Mouse (Mus musculus) megakaryocyte progenitor cell, adult 5-6 weeks (primary cell): ENCODE results near the gene Ifi211. TPM values are rescaled to one million over a fixed set of nuclear protein-coding genes. Genes with fewer than 3 reads are reported as not detected.
"Not testable (repeated sequence)": the region's sequence is repeated elsewhere in the genome, so short reads cannot be mapped to it uniquely, and the experiment has no call there.

ENCODE experiments used
- ATAC-seq: replicated peaks from 2 replicates; pipeline ENCODE4 v1.8.0; 2016; ENCODE audit warnings: mild to moderate bottlenecking, moderate TSS enrichment, inconsistent platforms; ENCODE audit not compliant: poor library complexity
- total RNA-seq, 2 experiments: library from RNA; stranded (forward) in 1 of 2; stranded (reverse) in 1 of 2; fragments of 157-497, 149-512 nt in 1 of 2; fragments of 200-1000 nt in 1 of 2; gene quantifications; 2 replicates each; pipeline versions ENCODE4 v1.2.3 to v1.2.4; 2015 to 2017

The Ifi211 gene
- total RNA-seq (2015) (6.8 and 13.6 TPM in 2 replicates), total RNA-seq (2017) (13.6 and 14.5 TPM in 2 replicates)

DNA sequence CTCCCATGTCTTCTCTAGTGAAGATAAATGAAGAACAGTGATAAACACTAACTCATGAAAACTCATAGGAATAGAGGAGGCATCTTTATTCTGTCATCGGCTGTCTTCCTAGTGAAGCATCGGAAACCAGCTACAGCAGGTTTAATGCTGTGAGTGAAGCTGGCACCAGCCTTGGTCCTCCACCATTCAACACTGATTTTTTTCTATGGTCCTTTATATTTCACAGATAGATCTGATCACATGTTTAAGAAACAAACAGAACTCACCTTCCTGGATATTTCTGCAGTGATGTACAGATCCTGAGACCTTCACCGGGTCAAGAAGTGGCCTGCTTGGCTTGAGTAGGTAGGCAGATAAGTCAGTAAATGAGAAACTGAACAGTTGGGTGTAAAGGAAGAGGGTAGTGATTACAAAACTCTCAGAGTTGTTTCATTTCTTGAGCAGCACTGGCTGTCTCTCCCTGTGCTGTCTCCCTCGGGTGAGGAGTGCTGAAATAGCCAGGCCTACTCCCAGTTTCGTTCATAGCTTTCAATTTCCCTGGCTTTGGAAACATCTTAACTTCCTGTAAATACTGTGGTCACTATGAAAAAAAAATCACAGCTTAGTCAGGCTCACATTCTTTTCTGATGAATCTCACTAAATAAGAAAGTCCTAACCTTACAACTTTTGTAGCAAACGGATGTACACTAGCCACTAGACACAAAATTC, at the start of gene Ifi211:
Gene Ifi211, minus strand, starts transcription at position 499 of the 708 bp plus-strand sequence.
- ATAC-seq, result peak; percentile 88

DNA sequence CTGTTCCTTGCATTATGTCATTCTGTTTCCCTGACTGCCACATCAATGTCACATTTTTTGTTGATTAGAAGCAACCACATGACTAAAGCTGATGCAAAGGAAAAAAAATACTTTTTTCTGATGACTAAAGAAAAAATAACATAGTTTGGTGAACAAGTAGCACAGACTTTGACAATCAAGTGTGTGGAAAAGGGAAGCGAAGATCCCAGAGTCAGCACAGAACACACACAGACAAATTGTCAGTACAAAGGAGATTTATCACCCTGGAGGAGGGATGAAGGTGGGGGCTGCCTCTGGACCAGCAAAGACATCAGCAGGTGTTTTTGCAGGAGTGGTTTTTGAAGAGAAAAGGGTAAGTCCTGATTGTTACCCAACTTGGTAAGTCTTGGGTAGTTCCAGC, 48.6 kb upstream of the Ifi211 start:
- not testable (repeated sequence) for ATAC-seq

DNA sequence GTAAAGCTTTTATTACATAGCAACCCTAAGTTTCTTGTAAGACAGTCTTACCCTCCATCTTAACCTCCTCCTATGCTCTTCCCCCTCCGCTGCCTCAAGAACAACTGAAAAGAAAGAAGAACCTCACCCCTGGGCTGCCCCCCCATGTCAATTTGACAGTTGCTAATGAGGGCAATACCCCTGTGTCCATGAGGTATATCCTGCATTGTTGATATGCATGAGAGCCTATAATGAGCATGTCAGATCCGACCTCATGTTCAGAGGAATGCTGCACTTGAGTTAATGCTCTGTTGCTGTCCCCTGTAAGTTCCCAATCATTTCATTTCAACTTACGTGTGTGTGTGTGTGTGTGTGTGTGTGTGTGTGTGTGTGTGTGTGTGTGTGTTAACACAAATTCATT, 47.2 kb upstream of the Ifi211 start:
- not testable (repeated sequence) for ATAC-seq

DNA sequence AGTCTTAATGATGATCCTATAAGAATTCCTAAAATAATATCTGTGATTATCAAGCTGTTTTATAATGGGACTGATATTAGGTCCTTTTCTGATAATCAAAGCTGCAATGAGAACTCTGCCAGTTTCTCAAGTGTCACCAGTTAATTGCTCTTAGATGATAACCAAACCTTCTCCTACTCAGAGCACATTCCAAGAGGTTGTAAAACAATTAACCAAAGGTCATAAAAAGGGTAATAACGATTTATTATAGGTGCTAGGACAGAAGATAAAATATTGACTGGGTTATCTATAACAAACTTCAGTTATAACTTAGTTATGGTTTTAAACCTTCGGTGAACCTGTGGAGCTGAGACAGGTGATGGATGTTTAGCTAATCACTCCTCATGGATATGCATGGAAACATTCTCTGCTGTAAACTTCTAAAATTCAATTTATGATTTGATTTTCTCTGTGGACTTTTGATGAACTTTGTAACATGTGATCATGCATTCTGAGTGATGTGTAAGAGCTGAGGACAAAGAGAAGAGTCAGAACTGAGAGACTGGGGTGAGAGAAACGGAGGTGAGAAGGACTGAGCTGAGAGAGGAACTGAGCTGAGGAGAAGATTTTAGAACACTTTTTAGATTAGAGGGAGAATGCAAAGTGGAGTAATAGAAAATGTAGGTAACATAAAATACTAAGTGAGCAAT, 43.1 kb upstream of the Ifi211 start:
- not testable (repeated sequence) for ATAC-seq

DNA sequence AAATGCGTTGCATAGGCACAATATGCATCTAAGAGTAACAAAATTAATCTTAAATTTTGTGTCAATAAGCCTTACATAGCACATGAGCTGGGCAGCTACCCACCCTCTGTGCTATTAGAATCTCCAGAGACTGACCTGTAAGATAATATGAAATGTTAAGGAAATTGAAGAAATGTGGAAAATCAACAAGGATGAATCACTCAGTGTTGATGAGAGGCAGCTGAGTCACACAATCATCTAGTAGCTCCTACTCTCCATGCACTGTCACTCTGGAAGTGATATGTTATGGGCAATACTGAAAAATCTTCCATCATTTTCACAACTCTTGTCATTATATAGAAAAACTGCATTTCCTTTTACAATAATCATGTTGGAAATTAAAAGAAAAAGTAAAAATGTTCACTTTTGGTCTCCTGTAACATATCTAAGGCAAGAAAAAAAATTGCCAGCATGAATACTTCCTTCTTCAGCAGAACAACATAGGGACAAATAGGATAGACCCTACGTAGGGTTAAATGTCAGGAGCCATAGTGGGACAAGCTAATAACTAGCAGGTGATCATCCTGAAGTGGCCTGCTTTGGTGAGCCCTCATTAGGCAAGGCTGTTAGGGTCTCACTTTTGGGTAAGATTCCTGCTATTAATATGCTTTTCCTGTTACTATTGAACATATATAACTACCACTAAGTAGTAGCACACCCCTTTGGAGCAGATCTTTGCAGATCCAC, 42.4 kb upstream of the Ifi211 start:
- no peak for ATAC-seq

DNA sequence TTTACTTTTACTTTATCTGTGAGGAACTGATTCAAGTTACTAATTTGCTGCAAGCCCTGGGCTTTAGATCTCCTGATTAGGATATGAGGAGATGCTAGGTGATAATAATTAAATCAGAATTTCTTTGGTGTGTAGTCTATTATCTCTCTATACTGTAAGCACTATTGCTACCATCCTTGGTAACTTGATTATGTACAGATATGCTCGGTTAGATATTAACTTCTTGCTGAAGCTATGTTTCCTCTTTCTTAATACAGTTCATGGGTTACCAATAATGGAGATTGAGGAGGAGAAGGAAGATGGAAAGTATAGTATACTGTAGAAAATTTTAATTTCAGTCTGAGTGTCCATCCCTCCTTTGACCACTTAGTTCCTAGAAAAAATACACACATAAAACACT, 40.7 kb upstream of the Ifi211 start:
- ATAC-seq, result no peak

DNA sequence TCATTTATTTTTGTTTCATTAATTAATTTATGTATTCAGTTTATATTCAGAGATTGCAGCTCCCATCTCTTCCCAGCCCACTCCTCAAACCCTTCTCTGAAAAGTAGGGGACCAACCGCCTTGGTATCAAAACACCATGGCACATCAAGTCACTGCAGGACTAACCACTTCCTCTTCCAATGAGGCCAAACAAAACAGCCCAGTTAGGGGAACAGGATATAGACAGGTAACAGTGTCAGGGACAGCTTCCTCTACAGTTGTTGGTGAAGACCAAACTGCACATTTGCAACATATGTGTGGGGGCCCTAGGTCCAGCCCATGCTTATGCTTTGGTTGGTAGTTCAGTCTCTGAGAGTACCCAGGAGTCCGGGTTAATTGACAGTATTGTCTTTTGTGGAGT, 36.2 kb upstream of the Ifi211 start:
- peak; percentile 99 for ATAC-seq

DNA sequence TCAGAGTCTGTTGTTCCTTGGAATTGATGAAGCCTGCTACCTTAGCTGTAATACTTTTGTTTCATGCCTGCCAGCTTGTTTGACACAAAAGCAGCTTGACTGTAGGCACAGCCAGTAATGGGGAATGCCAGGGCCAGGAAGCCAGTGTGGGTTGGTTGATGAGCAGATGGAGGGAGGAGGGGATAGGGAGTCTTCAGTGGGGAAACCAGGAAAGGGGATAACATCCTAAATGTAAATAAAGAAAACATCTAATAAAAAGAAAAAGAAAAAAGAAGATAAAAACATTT, 29.9 kb upstream of the Ifi211 start:
- not testable (repeated sequence) for ATAC-seq

DNA sequence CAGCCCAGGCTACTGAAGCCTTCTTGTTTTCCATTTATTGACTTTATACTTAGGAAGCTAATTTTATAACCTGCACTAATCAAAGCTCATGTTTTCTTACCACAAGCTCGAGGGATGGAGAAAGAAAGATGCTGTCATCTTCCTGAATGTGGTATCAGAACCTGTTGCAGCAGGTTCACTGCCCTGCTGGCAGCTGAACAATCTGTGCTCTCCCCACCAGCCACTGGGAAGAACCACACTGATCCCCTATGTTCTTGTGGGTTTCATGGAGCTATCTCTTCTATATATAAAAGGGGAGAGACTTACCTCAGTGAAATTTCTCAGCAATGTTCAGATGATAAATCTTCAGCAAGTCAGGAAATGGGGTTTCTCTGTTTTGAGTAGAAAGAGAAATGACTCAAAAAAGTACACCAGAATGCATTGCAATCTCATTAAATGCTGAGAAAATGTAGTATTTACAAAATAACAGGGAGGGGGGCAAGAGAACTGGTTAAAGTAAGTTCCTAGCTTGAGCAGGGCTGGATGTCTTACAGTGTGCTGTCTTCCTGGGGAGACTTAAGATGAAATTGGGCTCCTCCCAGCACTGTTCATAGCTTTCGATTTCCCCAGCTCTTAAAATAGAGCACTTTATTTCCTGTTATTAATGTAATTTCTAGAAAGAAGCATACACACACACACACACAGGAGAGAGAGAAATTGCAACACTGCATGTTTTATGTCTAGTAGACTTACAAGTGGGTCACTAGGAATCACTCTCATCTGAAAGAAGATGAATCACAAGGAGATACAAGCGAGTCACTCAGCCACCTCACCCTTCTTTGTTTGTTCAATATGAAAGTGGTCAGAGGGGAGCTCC, 29.3 kb upstream of the Ifi211 start, which contains the start of the genes Mndal and Ifi203:
Gene Mndal, minus strand, starts transcription at position 568 of the 856 bp plus-strand sequence.
Gene Ifi203, minus strand, starts transcription at position 749 of the 856 bp plus-strand sequence.
- peak; percentile 56 for ATAC-seq

DNA sequence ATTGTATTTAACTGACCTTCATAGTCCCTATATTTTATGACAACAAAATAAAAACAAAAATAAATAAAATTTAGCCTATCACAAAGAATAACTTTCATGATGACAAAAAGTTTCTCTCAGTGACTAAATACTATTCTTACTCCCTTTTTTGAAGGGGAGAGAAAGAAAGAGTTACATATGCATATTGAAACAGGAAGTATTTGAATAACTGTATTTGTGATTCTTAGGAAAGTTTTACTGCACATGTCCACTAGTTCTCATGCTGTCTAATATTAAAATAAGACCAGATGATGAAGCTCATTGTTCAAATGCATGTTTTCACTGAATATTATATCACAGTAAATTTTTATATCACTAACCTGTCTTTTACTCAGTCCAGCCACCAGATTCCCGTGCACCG, 28.7 kb upstream of the Ifi211 start:
- peak; percentile 42 for ATAC-seq

DNA sequence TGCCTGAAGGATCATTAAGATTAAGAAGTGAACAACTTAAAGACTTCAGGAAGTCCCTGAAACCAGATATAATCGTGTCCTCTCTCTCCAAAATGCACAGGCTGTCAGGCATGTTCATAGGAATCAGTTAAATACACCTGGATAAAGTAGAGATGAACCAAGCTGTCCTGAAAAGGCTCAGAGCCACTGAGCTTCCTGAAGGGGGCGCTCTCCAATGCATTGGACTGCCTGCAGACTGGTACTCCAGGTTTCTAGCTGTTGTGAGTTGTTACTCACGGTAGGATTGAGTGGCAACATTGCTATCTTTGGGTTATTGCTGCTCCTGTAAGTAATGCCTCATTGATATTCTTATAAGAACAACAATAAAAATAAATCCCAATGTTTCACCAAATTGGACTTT, 6.4 kb upstream of the Ifi211 start:
- peak; percentile 55; the same call in 1 of the 2 replicates for ATAC-seq

DNA sequence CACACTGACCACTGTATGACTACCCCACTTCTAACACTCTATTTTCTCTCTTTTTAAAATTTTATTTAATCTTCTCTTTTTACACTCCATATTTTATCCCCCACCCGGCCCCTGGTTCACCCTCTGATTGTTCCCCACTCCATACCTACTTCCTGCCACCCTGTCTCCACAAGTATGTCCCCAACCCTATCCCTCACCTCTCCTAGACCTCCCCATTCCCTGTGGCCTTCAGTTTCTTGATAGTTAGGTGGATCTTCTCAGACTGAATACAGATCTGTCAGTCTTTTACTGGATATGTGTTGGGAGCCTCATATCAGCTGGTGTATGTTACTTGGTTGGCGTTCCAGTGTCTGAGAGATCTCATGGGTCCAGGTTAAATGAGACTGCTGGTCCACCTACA, 1.7 kb upstream of the Ifi211 start:
- no peak for ATAC-seq

DNA sequence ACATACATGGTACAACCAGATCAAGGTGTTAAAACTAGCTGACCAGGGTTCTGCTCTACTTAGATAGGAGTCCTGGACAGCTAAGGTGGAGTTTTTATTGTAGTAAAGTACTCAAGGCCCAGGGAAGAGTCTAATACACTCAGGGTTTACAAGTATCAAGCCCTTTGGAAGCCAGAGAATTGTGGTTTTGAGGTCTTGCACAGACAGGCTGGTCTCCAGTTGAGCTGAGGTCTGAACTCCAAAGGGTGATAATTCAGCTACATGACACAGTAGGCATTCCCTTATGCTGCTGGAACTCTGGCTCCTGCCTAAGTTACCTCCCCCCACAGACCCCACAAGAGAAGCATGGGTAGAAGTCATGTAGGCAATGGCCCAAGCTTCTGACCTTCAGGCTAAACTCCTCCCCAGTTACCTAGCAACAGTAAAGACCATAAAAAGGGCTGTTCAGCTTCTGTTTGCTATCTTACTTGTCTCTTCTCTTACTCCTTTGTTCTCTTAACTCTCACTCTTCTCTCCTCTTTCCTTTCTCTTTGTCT, 478 bp upstream of the Ifi211 start:
- peak; percentile 17 for ATAC-seq

DNA sequence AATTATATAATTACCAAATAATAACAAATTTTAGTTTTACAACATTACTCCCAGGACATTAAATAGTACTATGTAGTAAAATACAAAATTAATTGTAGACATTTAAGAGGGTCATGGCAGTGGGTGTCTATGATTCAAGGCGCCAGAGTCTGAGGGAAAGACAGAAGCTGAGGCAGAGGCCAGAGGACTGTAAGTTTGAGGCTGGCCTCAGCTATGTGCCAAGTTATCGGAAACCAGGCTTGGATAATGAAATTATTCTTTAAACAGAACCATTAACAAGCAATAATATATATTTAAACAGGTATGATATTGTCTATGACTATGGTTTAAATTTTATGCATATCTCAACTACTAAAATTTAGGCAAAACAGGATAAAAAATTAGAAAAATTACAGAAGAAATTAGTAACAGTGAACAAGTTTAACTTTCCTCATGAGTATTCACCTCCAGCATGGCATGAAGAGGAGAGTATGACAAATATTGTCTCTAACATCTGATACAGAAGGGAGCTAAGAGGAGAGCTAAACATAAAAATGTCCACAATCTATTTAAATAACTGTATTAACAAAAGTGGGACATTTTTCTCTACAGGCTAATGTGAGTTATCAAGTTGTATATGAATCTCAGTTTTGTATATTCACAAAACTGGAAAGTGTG, 910 bp downstream of the Ifi211 start:
- ATAC-seq, result no peak

DNA sequence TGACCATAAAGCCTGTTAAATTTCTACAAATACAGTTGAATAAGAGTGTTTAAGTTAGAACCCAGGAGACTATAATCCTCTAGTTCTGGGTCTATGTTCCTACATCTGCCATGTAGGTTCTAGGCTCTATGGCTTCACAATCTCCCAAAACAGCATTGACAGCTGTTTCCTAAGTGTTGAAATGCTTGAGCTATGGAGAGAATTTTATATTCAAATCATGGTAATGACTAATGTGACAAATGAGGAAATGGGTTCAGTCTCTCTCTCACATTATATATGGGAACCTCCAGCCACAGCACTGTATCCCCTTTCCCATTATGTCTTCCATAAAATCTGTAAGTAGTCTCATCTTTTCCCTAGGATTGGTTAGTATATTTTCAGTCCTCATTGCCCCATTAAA, 4.5 kb downstream of the Ifi211 start:
- peak; percentile 60 for ATAC-seq

DNA sequence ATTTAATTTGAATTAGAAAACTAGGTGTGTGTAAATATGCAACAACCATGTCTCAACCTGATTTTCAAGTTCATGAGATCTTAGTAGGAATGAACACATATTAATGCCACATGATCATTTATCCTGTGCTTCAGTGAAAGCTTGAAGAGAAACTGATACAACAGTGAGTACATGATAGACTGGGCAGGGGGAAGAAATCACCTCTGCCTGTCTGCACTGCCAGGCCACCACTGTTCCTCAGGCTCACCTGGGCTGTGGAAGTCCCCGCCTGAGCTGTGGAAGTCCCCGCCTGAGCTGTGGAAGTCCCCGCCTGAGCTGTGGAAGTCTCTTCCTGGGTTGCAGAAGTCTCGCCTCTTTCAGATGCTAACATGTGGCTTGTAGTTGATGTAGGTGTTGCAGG, 7.0 kb downstream of the Ifi211 start:
- not testable (repeated sequence) for ATAC-seq

DNA sequence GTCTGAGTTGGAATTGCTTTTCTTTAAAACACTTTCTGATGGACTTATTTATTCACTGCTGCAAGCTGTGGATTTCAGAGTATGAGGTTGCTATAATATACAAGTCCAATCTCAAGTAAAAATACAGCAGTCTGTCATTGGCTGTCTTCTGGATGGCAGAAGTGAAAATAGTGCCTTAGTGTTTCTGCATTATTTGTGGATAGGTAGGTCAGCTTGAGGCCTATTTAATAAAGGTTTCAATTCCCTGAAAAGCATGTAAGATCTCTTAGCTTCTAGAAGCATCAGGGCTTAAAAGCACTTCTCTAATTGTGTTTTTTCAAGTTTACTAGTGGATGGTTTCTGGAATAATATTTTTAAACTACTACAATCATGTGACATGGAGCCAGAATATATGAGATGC, 23.1 kb downstream of the Ifi211 start:
- ATAC-seq, result peak; percentile 33; the same call in 1 of the 2 replicates

DNA sequence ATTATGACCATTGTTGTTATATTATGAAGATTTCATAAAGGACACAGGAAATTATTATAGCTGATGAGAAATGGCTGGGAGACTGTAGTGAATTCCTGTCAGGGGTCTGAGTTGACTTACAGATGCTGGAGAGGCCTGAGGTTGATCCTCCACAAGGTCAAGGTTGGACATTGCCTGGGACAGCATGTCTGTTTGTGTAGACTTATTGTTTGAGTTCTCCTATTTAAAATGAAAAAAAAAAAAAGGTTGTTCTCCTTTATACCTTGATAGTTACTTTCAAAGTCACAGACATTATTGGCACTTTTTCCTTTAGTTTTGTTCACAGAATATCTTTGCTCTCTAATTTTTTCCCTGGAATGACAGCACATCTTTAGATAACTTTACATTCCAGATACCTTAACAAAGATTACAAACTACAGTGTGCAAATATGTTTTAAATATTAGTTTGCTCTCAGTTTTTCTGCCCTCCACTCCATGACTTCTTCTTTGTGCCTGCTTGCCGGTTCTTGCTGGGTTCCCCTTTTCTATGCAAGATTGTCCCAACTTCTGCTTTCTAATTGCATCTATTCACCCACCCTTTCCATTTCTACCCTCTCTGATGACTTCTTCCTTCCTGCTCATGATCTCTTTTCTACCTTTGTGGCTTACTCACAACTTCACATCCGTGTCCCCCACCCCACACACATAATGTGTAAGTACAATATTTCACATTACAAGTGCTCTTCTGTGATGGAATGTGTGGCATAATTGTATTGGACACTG, 25.6 kb downstream of the Ifi211 start:
- peak; percentile 95 for ATAC-seq

DNA sequence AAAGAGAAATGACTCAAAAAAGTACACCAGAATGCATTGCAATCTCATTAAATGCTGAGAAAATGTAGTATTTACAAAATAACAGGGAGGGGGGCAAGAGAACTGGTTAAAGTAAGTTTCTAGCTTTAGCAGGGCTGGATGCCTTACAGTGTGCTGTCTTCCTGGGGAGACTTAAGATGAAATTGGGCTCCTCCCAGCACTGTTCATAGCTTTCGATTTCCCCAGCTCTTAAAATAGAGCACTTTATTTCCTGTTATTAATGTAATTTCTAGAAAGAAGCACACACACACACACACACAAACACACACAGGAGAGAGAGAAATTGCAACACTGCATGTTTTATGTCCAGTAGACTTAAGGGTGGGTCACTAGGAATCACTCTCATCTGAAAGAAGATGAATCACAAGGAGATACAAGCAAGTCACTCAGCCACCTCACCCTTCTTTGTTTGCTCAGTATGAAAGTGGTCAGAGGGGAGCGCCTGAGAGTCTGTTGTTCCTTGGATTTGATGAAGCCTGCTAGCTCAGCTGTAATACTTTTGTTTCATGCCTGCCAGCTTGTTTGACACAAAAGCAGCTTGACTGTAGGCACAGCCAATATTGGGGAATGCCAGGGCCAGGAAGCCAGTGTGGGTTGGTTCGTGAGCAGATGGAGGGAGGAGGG, 32.7 kb downstream of the Ifi211 start:
- ATAC-seq, result peak; percentile 36
